Mouse (Mus musculus): ENCODE results near the gene Fam208a.

GRCm38 (mm10) chr14:27413961-27414360 is 14.7 kb upstream of the Fam208a start:
- no peak for TF ChIP-seq CTCF (IDR thresholded peaks at IDR 0.05; ENCODE audit: low read depth, low read length)
- TF ChIP-seq POLR2A (IDR thresholded peaks at IDR 0.05; ENCODE audit: borderline replicate concordance, low read depth, low read length), result no peak
